Mouse (Mus musculus): ENCODE results near the gene Gm20388.
A peak's percentile ranks its signal among the peaks of the same experiment; 100 is the strongest.
"Not testable (repeated sequence)": the region's sequence is repeated elsewhere in the genome, so short reads cannot be mapped to it uniquely, and the experiment has no call there.

Gene Gm20388

DNA sequence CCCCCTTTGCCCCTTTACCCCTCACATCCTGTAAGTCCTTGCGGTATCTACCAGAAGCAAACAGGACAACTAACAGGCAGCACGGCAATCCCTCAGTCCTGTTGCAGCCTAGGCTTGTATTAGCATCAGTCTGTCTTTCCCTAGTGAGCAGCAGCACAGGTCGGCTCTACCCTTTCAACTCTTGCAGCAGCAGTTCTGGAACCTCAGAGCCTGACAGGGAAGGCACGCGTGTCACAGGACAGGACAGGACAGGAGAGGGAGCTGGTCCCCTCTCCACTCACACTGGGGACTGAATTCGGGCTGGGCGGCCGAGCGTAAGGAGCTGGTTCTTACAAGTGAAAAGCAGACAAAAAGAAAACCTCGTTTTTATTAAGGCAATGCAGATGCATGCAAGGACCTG is 3986.1 kb downstream of the Gm20388 start:
- DNase-seq = no peak

- no peak for DNase-seq
Observed at GRCm38 (mm10) chr8:123898576-123898975, 3987.9 kb downstream of the Gm20388 start.

DNA sequence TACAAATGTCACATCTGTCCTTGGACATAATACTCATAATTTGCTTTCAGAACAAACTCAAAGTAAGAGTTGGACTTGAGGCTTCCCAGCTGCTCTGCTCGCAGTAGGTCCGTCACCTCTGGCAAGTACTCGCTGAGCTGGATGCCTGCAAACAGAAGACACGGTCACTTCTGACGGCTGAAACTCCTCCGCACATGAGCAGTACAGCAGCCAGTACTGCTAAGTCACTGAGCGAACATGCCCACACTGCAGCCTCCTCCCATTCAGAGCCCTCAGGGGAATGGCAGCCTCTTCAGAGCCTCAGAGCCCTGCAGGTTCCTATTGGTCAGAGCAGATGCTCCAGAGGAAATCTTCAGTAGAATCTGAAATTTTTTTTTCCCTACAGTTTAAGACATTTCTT is 3988.7 kb downstream of the Gm20388 start:
- peak; percentile 46 for DNase-seq

DNA sequence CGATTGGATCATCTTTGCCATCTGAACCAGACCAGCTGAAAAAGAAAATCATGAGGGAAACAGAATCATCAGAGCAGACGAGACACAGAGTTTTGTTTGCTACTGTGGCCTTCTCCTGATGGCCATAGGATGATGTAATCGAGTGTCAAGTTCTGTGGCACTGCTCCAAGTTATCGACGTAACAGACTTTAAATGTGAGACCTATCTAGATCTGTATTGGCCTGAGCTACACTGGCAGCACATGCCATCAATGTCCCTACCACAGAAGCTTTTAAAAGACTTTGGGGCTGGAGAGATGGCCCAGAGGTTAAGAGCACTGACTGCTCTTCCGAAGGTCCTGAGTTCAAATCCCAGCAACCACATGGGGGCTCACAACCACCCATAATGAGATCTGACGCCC is 3992.0 kb downstream of the Gm20388 start:
- no peak for DNase-seq

- no peak for DNase-seq
Observed at GRCm38 (mm10) chr8:123907604-123908003, 3997.0 kb downstream of the Gm20388 start.

DNA sequence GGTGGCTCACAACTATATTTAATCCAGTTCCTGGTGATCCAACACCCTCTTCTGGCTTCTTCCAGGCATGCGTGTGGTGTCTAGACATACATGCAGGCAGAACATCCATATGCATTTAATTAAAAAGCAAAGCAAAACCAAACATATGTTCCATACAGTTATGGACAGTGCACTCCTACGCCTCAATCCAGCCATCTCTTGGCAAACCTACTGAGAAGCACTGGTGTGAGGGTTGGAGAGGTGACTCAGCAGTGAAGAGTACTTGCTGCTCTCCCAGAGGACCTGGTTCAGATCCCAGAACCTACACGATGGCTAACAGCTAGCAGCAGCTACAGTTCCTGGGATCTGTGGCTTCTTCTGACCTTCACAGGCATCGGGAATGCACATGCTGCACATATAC is 4001.6 kb downstream of the Gm20388 start:
- DNase-seq = no peak

GRCm38 (mm10) chr8:123914635-123915034 is 4004.0 kb downstream of the Gm20388 start:
- DNase-seq = no peak

DNA sequence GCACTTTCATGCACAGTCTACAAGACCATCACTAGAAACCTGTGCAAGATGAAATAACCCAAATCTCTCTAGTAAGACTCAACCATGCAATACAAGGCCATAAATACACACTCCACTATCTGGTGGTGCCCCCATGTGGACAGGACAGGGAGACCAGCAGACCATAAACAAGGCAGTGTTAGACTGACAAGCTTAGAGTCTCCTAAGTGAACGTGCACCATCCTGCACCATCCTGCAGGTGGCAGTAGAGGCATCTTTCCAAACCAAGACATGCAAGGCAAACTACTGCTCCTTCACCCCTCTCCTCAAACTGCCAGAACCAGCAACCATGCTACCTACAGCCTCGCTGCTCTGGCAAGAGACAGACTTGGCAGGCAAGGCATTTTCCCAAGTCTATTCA is 4014.1 kb downstream of the Gm20388 start:
- DNase-seq = peak; percentile 92

GRCm38 (mm10) chr8:123925671-123926070 is 4015.0 kb downstream of the Gm20388 start:
- DNase-seq = no peak

GRCm38 (mm10) chr8:123929026-123929425 is 4018.4 kb downstream of the Gm20388 start:
- DNase-seq = no peak

- DNase-seq = peak; percentile 100
Observed at GRCm38 (mm10) chr8:123948942-123949685, 4038.5 kb downstream of the Gm20388 start, which contains the start of gene Nup133. Gene Nup133, minus strand, starts transcription at chr8:123949265.

- DNase-seq = no peak
Observed at GRCm38 (mm10) chr8:123949686-123949986, 4039.0 kb downstream of the Gm20388 start.

DNA sequence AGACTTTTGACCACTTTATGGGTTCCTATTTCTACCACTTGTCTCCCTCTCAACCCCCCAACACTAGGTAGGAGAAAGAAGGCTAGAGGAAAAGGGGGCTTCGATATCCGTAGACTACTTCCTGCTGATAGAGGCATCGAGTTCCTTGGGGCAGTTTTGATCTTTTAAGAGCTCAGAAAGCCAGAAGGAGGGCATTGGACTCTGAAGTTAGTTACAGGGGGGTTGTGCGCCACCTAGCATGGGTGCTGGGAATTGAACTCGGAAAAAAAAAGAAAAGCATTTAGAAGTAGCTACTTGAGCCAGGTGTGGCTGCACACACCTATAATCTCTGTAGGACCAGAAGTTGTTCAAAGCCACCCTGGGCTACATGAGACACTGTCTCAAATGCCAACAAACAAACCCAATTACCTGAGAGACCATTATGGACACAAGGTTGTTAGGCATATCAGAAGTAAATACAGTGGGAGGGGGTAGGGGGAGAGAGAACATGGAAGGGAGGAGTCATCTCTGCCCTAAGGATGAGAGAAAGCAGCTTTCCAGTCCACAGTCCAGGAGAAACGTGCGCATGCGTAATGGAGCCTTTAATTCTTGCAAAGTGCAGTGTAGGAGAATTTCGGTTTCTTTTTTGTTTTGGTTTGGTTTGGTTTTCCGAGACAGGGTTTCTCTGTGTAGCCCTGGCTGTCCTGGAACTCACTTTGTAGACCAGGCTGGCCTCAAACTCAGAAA is 4039.6 kb downstream of the Gm20388 start:
- DNase-seq = peak; percentile 75

GRCm38 (mm10) chr8:123953686-123954085 is 4043.0 kb downstream of the Gm20388 start:
- DNase-seq = no peak

DNA sequence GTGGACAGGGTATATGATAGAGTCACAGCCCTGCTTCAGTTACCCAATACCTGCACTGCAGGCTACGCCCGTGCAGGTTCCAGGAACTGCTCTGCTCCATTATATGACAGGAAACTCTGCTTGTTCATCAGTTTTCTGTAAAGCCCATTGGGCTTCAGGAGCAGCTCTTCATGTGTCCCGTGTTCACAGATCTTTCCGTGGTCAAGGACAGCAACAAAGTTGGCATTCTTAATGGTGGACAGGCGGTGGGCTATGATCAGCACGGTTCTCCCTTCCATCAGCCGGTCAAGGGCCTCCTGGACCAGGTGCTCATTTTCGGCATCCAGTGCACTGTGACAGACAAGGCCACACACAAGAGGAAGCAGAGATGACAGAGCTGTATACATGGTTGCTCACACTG is 4043.6 kb downstream of the Gm20388 start:
- no peak for DNase-seq

DNA sequence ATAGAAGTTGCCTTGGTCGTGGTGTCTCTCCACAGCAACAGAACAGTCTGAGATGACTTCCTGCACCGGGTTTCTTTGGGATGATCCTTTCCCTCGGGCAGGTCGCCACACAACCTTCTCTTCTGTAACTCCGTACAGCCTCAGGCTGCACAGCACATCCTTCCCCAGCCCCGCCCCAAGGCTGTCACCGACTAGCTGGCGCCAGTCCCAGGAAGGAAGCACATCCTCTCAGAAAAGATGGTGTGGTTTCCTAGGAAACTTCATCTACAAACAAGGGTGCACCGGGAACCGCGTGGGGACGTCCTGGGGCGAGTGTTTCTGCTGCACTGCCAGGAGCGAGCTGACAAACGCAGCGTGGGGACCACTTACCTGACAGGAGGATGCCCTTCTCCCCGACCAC is 4047.5 kb downstream of the Gm20388 start:
- peak; percentile 32 for DNase-seq

- DNase-seq = no peak
Observed at GRCm38 (mm10) chr8:123959473-123959872, 4048.8 kb downstream of the Gm20388 start.

- no peak for DNase-seq
Observed at GRCm38 (mm10) chr8:123960056-123960455, 4049.4 kb downstream of the Gm20388 start.

GRCm38 (mm10) chr8:123960556-123960955 is 4049.9 kb downstream of the Gm20388 start:
- DNase-seq = not testable (repeated sequence)

DNA sequence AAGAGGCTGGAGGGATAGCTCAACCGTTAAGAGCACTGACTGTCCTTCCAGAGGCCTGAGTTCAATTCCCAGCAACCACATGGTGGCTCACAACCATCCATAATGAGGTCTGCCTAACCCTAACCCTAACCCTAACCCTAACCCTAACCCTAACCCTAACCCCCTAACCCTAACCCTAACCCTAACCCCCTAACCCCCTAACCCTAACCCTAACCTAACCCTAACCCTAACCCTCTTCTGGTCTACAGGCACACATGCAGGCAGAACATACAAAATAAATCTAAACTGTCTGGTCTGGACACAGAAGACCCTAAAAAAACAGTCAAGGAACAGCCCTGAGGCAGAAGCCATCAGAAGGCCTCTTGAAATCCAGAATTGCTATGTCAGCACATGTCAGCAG is 4050.7 kb downstream of the Gm20388 start:
- no peak for DNase-seq

- DNase-seq = no peak
Observed at GRCm38 (mm10) chr8:123966896-123967295, 4056.3 kb downstream of the Gm20388 start.

- DNase-seq = no peak
Observed at GRCm38 (mm10) chr8:123973495-123973894, 4062.9 kb downstream of the Gm20388 start.

DNA sequence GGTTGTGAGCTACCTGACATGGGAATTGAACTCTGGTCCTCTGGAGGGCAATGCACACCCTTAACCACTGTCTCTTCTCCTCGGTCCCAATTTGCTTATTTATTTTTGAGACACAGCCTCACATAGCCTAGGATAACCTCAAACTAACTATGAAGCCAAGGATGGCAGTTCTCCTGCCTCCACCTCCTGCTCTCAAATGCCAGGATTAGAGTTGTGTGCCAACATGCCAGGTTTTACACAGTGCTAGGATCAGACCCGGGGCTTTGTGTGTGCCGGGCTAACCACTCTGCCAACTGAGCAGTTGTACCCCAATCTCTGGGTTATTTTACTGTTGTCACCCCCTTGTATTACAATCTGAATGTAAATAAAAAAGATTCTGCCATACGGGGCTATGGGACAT is 4066.9 kb downstream of the Gm20388 start:
- no peak for DNase-seq

DNA sequence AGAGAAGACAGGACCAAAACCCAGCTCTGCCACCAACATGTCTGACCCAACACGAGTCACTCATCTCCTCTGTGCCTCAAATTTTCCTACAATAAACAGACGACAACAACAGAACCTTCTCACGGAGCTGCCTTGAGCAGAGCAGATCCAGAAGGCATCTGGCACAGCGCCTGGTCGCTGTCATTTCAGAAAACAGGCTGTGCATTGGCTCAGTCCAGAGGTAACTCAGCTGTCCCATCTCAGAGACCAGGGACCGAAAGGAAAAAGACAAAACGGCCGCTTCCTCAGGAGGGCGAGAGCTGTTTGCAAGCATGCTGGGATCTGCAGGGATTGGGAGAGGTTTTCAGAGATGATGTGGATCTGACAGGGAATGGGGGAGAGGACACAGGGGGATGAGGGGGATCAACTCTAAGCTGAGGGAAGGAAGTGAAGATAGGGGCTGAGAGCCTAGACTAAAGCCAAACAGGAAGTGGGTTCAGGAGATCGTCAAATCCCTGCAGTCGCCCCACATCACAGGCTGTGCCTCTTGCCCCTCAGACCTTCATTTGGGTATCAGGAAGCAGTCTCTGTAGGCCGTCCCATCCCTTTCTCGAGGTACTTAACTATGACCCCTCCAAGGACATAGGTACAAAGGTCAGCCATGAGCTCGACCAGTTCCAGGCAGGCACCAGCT is 4067.7 kb downstream of the Gm20388 start:
- DNase-seq = peak; percentile 81
